Mouse (Mus musculus) olfactory bulb, adult 2 months (tissue): ENCODE data around the gene Sdccag8.

Source experiments
- CTCF ChIP-seq: fragments of 200-500 bp; IDR thresholded peaks from 2 replicates; pipeline ENCODE4 v1.5.1; 2012; ENCODE audit warnings: low read depth, mild to moderate bottlenecking, low read length, moderate library complexity; ENCODE audit not compliant: insufficient read depth
- POLR2A ChIP-seq: fragments of 200-500 bp; IDR thresholded peaks from 2 replicates; pipeline ENCODE4 v1.6.1; 2012; ENCODE audit warnings: mild to moderate bottlenecking, low read depth, low read length, moderate library complexity; ENCODE audit not compliant: insufficient read depth

GRCm38 (mm10) chr1:176826931-176827330, 12.5 kb downstream of the Sdccag8 start:
- no peak for TF ChIP-seq CTCF
- TF ChIP-seq POLR2A: no peak
